Mouse (Mus musculus): ENCODE data around the gene Cand1.

- no peak for TF ChIP-seq CTCF (conservative IDR thresholded peaks at IDR 0.05; ENCODE audit: insufficient read depth, insufficient read length, low read depth, low read length)
- no peak for TF ChIP-seq POLR2A (IDR thresholded peaks at IDR 0.05; ENCODE audit: low read depth, low read length)
These were observed 41.5 kb downstream of the Cand1 start for GRCm38 (mm10) chr10:119198186-119198880.

All from kidney, adult 2 months (tissue).